Mouse (Mus musculus) small intestine, adult 2 months (tissue): ENCODE results near the gene Erg28.

Experiments
- CTCF ChIP-seq: fragments of 200-500 bp; IDR thresholded peaks from 2 replicates; pipeline ENCODE4 v1.5.1; 2012; ENCODE audit warnings: low read depth, mild to moderate bottlenecking, control low read depth, inconsistent platforms, low read length, moderate library complexity, mixed read lengths; ENCODE audit not compliant: insufficient replicate concordance, insufficient read length; ENCODE audit errors: extremely low read depth
- POLR2A ChIP-seq: fragments of 200-500 bp; IDR thresholded peaks from 2 replicates; pipeline ENCODE4 v1.6.1; 2012; ENCODE audit warnings: low read depth, mild to moderate bottlenecking, control low read depth, inconsistent platforms, low read length, moderate library complexity

DNA sequence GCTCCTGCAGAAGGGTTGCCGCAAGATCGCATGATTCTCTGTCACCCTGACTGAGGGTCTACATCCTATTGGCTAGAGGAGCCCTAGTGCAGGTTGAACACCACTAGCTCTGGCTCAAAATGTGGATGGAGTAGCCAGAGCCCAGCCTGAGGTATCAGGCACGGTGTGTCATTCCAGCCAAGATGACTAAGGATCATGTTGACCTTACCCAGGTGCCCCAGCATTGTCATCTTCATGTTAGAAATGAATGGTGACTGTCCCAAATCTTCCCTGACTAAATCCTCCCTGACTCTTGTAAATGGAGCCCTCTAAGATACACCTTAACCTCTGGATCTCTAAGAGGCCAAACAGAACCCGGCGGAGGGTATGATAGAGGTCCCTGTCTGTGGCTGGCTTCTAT is 44.6 kb downstream of the Erg28 start:
- no peak for TF ChIP-seq CTCF
- no peak for TF ChIP-seq POLR2A
